Mouse (Mus musculus) brown adipose tissue, adult 24 weeks (tissue): ENCODE data around the gene Hyal4. TPM values are rescaled to one million over a fixed set of nuclear protein-coding genes. Genes with fewer than 3 reads are reported as not detected.

Experiments
- H3K27ac ChIP-seq: fragments of 200-500 bp; replicated peaks from 2 replicates; pipeline ENCODE4 v1.5.1; 2012; ENCODE audit warnings: low read depth, mild to moderate bottlenecking, low read length
- H3K4me1 ChIP-seq: fragments of 200-500 bp; 2 replicates; pipeline ENCODE4 v1.6.1; 2012; ENCODE audit warnings: low read length, mixed read lengths; ENCODE audit not compliant: control insufficient read depth, insufficient read depth, insufficient read length
- H3K4me3 ChIP-seq: fragments of 200-500 bp; 2 replicates; pipeline ENCODE4 v1.5.1; 2012; ENCODE audit warnings: low read depth, mild to moderate bottlenecking, low read length, moderate library complexity; ENCODE audit not compliant: insufficient read depth
- polyA plus RNA-seq: library from polyadenylated mRNA; stranded (reverse); fragments of >200 nt; gene quantifications from 2 replicates; pipeline ENCODE4 v1.2.4, GENCODE M21; 2012; ENCODE audit not compliant: missing spikeins, insufficient read depth, insufficient read length

Hyal4 gene
- not detected in 2 replicates for polyA plus RNA-seq

DNA sequence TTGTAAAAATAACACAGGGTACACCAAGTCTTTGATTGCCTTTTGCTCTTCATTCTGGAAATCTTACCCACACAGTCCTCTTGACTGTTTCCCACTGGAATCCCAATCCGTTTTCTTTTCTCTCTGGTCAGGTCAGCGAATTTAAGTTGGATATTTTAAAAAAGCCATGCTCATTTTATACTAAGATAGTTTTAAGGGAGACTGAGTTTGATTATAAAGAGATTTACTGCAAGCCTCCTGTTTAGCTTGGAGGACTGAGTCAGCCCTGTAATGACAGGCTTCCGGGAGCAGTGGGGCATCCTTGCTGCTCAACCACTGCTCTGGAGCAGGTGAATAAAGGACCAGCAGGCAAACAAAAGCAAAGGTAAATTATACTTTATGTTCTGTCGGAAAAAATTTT lies at the start of gene Hyal4:
Gene Hyal4, plus strand, starts transcription at position 301 of the 400 bp plus-strand sequence.
- Histone ChIP-seq H3K4me1 (no peaks in the 10 kb centered on the region), H3K4me3 (no peak within 1 kb of the TSS), H3K27ac (no peak within 1 kb of the TSS)

DNA sequence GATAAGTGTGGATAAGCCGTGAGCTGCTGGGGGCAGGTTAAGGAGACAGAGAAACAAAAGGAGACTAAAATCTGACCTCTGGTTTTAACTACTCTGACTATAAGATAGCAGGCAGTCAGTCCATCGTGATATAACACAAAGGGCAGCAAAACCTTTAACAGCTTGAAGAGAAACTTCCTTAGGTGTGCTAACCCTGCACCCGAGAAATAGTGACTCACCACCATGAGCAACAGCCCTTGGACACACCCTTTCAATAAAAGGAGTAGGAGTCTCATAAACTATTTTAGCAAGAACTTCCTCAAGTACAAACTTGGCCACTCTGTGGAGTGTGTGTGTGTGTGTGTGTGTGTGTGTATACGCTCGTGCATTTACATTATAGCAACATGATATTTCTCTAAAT lies 41.0 kb upstream of the Hyal4 start:
- no peak overlapping the region for H3K27ac ChIP-seq

DNA sequence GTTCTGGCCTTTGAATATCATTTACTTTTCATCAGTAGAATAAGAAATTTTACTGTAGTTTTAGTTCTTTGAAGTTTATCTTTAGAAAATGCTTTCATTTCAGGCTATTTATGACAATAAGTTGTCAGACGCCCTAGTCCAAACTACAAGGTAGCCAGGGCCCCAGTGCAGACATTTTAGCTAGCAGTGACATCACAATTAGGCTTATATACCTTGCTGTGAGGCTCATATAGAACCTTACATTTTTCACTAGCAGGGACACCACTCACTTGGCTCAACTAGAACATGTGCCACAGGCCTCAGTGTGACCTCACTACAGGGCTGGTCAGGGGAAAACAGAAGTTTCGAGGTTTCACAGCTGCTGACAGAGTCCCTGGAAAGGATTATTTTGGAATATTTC lies 40.6 kb upstream of the Hyal4 start:
- Histone ChIP-seq H3K27ac (no peak overlapping the region), H3K4me1 (no peaks in the 10 kb centered on the region), H3K4me3 (no peak overlapping the region)

More for the DNA sequence above, 41.0 kb upstream of the Hyal4 start:
- Histone ChIP-seq H3K4me1 (no peaks in the 10 kb centered on the region), H3K4me3 (no peak overlapping the region)

DNA sequence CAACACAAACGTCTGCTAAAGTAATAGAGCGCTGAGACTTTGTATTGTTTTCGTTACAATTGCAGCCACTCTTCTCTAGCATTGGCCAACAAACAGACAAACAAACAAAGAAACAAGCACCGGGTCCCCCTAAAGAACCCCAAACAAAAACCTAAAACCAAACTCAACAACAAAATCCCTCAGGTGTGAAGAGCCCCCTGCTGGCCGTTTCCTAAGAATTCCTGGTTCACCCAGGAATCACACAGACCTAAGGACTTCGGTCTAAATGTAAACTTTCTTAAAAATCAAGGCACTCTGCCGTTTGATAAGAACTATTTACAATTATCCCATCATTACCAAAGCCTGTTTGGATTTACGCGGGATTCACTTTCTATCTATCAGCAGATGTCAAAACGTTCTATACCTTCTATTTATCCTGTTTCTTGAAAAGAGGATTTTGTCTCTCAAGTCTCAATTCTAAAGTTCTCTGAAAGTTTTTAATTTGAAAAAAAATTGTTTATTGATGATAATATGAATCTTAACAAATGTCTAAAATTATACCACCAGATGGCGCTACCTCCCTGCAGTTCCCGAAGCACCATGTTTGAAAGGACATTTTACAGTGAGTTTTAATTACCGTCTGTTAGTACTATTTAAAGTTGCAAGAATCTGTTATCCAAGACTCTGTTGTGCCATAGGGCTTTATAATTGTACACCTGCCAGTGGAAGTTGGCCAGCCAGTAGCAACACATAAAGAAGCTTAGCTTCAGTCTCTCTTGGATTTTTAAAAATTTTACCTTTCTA lies 26.6 kb upstream of the Hyal4 start:
- Histone ChIP-seq H3K4me1 (no peaks in the 10 kb centered on the region), H3K27ac (no peak overlapping the region), H3K4me3 (no peak overlapping the region)

DNA sequence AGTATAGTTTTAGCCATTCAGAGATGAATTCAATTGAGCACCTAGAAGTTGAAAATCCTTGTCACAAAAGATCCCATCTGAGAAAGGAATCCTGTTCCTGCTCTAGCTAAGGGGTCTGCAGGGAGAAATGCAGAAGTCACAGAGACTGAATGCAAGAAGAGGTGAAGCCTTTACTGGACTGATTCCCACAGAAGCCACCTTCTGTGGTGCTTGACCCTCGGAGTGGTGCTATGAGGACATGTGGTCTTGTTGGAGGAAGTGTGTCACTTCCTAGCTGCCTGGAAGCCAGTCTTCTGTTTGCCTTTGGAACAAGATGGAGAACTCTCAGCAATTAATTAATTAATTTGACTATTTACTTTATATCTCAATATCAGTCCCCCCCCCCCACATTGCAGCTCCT lies 20.0 kb upstream of the Hyal4 start:
- no peaks in the 10 kb centered on the region for H3K4me1 ChIP-seq
- no peak overlapping the region for H3K27ac ChIP-seq
- H3K4me3 ChIP-seq = no peak overlapping the region

DNA sequence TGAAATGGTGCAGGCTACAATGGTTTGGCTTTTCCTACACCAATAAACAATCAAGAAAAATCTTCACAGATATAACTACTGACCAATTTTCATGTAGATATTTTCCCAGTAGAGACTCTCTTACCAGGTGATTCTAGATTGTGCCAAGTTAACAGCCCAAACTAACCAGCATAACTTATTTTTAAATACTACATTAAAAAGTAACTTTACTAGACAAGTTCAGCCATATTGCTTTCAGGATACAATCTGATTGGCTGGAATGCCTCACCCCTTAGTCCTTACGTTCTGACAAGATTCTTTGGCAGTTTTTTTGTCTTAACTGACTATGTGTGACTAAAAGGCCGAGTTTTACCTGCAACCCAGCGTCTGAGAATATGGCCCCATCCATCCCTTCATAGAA lies 15.2 kb upstream of the Hyal4 start, which contains the start of gene Hyal6:
Gene Hyal6, plus strand, starts transcription at position 301 of the 400 bp plus-strand sequence.
- no peak within 1 kb of the TSS for H3K27ac ChIP-seq
- no peaks in the 10 kb centered on the region for H3K4me1 ChIP-seq

DNA sequence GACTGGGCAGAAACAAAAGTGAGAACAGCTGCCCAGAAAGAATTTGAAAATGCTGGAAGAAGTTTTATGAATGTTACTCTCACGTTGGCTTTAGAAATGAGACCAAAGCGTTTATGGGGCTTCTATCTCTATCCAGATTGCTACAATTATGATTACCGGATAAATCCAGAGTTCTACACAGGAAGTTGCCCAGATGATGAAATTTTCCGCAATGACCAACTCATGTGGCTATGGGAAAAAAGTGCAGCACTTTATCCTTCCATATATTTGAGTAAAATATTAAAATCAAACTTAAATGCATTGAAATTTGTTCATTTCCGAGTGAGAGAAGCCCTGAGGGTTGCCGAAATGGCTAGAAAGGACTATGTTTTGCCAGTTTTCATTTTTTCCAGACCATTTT lies 13.6 kb upstream of the Hyal4 start:
- H3K4me1 ChIP-seq = no peaks in the 10 kb centered on the region
- H3K4me3 ChIP-seq = no peak overlapping the region

More for the DNA sequence above, 15.2 kb upstream of the Hyal4 start, which contains the start of gene Hyal6:
- H3K4me3 ChIP-seq = no peak within 1 kb of the TSS

DNA sequence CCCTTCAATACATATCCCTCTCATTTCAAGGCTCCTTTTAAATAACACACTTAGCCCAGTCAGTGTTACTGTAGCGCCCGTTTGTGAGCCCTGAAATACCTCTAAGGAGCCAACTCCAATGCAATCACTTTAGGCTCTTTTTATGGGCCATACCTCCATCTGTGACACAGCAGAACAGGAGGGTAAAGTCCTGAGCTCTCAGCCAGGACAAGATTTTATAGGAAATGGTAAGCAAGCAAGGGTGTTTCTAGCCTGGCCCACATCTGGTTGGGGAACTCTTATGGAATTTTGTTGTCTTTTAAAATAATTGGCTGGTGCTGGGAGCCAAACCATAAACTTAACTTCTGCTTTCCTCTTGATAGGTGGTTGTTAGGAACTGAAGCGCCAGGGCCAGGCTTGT lies 11.2 kb downstream of the Hyal4 start:
- Histone ChIP-seq H3K4me3 (no peak overlapping the region), H3K4me1 (no peaks in the 10 kb centered on the region), H3K27ac (no peak overlapping the region)

More for the DNA sequence above, 13.6 kb upstream of the Hyal4 start:
- no peak overlapping the region for H3K27ac ChIP-seq

DNA sequence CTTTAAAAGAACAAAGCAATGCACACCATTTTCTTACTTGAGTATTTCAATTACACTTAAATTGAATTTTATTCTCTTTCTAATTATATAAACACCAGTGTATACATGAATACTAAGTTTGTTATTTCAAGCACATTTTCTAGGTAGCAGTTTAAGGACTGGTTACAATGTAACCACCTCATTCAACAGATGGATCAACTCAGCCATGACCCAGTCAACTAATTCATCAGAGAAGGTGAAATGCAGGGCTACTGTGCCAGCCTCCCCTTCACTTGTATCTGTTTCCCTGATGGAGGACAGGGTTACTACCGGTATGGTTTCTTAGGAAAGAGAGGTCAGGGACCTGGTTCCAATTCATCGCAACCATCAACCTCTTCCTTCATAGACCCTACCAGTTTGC lies 18.1 kb downstream of the Hyal4 start:
- no peaks in the 10 kb centered on the region for H3K4me1 ChIP-seq
- no peak overlapping the region for H3K4me3 ChIP-seq
- no peak overlapping the region for H3K27ac ChIP-seq

DNA sequence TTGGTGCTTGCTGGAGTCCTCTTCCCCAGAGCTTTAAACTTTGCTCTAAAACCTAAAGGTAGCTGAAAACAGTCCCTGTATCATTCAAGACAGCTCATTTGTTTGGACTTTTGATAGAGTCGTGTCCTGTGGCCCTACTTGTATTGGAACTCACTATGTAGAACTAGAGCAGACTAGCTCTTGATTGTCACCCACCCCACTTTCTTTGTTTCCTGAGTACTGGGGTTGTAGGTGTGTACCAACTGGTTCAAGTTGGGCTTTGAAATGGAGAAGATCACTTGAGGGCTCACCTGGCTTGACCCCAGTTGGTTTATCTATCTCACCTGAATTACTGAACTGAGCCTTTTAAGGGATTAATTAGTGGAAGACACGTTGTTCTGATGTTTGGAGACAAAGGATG lies 31.1 kb downstream of the Hyal4 start:
- no peaks in the 10 kb centered on the region for H3K4me1 ChIP-seq
- H3K27ac ChIP-seq = no peak overlapping the region
- no peak overlapping the region for H3K4me3 ChIP-seq

DNA sequence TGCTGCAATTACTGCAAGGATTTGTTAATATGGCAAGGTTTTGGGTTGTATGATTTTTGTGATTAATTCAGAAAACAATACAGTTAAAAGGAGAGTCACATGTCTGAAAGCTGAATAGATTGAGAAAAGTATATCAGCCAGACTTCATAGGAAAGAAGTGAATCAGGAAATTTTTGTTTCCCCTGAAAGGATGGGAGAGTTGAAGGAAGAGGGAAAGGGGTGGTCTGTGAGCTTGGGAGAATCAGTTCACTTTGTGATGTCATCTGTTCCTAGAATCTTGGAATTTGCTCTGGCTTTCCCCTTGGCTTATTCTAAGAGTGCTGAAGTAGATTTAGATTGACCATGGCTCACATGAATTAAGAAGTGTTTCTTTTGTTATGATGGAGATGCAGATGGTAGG lies 42.8 kb downstream of the Hyal4 start, which contains the start of gene Spam1:
Gene Spam1, plus strand, starts transcription at position 301 of the 400 bp plus-strand sequence.
- no peak within 1 kb of the TSS for H3K4me3 ChIP-seq
- H3K27ac ChIP-seq = no peak within 1 kb of the TSS
- no peaks in the 10 kb centered on the region for H3K4me1 ChIP-seq

Other genes starting within 250 kb of the Hyal4 start
- not detected in 2 replicates for gene Iqub, start 233.3 kb upstream of the Hyal4 start, polyA plus RNA-seq
- 1,161 and 1,624 TPM in 2 replicates for gene Ndufa5, start 220.3 kb upstream of the Hyal4 start, polyA plus RNA-seq
- 0.24 and 0.67 TPM in 2 replicates for gene Asb15, start 220.2 kb upstream of the Hyal4 start, polyA plus RNA-seq
- gene Lmod2, start 150.6 kb upstream of the Hyal4 start, polyA plus RNA-seq = 5.3 and 6.8 TPM in 2 replicates
- gene Wasl, start 83.3 kb upstream of the Hyal4 start, polyA plus RNA-seq = 17.4 and 18.2 TPM in 2 replicates
- gene Hyal6, start 15.1 kb upstream of the Hyal4 start, polyA plus RNA-seq = not detected in 2 replicates
- not detected in 2 replicates for gene Spam1, start 42.9 kb downstream of the Hyal4 start, polyA plus RNA-seq
- not detected in 2 replicates for gene Hyal5, start 109.7 kb downstream of the Hyal4 start, polyA plus RNA-seq
- gene Tmem229a, start 208.0 kb downstream of the Hyal4 start, polyA plus RNA-seq = 0.20 TPM in 1 of 2 replicates, not detected in the other